Mouse (Mus musculus) ovary, postnatal 36 days (tissue): ENCODE data around the gene Hrct1.

Experiments
- DNase-seq: peaks from one replicate; pipeline ENCODE4 v3.0.0; 2022; ENCODE audit warnings: low spot score, mixed read lengths

The Hrct1 gene

DNA sequence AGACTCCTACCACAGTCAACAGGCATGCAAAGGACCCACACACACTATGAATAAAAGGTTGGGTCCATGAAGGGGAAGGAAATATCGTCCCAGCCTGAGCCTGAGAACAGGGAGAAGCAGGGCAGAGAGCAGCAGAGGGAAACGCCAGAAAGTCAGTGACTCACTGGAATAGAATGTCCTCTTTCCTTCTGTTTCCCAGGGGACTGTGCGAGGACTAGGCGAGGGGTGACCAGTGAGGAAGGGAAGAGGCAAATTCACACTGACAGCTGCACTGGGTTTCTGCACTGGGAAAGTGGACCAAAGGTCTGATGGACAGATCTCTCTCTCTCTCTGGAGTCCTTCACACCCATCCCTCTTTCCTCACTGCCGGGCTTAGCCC, 1.6 kb downstream of the Hrct1 start:
- no peak for DNase-seq

DNA sequence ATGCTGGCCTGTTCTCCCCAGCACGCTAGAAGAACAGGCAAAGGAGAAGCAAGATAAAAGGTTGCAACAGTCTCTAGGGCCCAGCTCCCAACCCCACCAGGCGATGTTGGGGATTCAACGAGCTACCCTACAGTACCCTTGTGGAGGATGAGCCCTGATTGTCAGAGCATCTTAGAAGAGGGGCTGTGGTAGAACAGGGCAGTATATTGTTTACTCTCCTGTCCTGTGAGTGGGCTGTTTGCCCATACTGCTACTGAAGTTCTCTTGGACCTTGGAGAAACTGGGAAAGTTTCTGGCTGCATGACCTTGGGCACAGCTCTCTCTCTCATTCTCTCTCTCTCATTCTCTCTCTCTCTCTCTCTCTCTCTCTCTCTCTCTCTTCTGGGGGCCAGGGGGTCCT, 2.1 kb downstream of the Hrct1 start:
- no peak for DNase-seq

DNA sequence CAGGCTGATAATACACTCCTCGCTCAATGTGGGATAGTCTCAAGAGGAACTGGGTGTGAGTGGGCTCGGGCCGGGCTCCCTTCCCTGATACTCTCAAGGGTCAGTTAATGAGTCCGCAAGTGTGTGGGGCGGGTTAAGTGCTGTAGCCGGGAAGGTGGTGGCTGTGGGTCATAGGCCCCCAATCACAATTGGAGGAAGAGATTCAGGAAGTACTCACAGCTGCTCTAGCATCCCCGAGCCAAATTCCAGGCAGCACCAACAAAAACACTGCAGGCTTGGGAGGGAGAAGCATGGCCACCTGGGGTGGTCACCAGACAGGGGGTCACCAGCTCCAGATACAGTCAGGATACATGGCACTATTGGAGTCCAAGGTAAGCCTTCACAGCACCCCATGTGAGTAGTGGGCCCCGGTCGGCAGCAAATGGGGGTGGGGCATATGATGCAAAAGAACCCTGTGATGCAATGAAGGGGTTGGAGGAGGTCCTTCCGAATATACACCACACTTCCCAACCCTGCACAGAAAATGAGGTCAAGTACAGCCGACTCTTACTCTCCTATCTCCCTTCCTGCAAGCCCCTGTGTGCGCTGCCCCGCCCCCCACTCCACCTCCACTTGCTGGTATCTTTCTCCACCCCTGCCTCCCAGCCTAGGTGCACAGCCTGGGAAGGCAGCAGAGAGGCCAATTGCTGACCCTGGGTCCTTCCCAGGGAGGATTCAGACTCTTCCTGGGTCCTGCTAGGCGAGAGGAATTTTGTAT, 3.0 kb downstream of the Hrct1 start, which contains the start of gene Spaar:
TSS of gene Spaar (plus strand) at position 241 of the 757 bp plus-strand sequence.
- no peak for DNase-seq

DNA sequence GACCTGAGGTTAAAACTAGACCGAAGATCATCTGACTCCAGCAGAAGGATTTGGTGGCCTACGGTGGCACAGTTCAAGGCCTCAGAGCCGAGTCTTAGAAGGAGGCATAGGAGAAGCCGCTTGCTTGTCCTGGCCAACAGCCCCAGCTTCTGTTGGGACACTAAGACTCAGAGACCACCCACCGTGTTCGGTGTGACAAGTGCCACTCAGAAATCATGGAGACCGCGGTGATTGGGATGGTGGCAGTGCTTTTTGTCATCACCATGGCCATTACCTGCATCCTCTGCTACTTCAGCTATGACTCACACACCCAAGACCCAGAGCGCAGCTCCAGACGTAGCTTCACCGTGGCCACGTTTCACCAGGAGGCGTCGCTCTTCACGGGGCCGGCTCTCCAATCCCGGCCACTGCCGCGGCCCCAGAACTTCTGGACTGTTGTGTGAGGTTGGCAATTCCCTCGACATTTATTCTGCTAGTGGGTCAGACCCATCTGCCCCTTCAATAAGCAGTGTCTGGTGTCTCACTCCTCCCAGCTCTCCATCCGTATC, 3.8 kb downstream of the Hrct1 start:
- no peak for DNase-seq

DNA sequence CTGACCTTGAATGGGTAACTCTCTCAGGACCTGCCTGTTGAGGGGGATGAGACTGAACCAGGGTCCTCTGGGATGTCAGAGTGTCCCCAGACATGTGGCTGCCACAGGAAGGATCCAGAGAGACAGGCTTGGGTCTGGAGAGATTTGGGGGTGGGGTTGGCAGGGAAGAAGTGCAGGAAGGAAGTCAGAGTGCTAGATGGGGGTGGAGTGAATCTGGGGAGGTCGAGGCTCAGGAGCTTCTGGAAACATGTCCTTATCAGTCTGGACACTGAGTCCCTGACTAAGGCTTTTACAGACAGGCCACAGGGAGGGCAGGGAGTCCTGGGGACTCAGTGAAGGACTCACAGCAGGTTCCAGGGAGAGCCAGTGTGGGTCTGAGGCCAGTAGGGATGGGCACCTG, 5.2 kb downstream of the Hrct1 start:
- no peak for DNase-seq

DNA sequence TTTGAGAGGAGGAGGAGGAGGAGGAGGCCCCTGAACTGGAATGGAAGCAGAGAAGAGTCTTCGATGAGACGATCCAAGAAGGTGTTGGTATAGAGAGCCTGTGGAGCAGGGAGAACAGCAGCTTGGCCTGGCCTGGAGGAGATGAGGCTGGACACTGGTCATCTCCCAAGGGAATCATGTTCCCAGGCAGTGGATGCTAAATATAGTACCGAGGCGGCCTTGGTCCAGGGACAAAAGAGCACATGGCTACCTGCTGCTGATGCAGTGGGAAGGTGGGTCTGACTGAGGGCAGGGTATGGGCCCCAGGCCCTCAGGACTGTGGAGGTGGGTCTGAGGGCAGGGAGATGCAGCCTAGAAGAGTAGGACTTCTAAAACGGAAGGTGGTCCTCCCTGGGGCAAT, 6.2 kb downstream of the Hrct1 start:
- DNase-seq = no peak

DNA sequence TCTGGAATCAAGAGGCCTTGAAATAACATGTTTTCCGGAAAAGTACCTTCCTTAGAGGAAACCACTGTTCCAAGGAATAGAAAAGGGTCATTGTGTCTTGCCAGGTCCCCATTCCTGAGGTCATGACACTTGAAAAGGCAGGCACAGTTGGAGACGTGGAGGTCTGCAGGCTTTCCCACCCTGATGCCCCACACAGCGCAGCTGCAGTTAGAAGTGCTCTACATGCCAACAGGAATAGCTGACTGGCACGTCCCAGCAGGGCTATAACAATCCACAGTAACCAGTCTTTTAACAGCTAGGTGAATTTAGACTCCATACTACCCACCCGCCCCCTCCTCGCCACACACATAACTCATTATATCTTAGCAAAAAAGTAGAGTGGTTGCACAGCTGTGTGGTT, 10.2 kb downstream of the Hrct1 start:
- no peak for DNase-seq

DNA sequence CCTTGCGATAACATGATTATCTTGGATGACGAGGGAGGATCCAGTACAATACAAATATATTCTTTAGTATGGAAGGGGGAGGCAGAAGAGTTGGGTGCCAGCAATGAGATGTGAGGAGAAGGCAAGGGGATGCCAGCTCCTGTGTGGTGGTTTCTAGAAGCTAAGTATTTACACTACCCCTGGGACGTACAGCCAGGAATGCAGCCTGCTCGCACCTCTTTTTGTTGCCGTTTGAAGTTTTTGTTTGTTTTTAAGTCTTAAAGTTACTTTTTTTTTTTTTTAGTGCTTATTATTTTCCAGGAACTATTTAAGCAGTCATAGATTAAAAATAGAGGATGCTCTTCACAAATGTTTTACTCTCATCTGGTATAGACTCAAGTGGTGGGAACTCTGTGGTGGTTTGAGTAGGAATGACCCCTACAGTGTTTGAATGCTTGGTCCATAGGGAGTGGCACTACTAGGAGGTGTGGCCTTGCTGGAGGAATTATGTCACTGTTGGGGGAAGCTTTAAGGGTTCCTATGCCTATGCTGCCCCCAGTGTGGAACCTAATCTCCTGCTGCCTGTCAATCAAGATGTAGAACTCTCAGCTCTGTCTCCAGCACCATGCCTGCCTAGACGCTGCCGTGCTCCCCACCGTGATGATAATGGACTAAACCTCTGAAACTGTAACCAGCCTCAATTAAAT, 12.1 kb downstream of the Hrct1 start:
- DNase-seq = no peak

DNA sequence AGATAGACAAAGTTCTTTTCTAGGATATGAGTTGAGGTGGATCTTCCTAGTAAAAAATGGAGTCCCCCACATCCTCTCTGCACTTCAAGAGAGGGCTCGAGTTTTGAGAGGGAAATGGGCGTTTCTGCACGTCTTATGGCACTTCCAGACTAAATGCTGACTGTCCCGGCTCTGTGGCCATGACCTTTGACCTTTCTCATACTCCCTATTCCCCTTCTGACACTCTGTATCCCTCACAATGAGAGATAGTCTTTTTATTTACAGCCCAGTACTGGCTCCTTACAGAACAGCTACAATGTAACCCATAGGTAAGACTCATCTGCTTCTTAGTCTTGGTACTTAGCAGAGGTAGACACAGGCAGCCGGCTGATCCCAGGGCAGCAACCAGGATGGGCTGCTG, 14.5 kb downstream of the Hrct1 start:
- DNase-seq = no peak

DNA sequence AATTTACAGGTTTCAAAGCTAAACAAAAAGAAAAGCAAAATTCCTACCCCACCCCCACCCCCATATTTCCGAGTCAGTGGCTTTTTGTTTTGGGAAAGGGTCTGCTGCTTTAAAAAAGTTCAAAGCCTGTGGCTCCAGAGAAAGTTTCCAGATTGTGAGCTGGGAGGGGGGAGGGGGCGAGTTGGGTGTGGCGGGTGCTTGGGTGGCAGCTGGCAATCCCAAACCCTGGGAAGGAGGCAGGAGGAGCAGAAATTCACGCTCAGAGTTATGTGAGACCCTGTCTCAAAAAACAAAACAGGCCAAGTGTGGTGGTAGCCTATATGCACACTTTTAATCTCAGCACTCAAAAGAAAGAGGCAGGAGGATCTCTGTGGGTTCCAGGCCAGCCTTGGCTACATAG, 15.6 kb downstream of the Hrct1 start:
- DNase-seq = no peak

DNA sequence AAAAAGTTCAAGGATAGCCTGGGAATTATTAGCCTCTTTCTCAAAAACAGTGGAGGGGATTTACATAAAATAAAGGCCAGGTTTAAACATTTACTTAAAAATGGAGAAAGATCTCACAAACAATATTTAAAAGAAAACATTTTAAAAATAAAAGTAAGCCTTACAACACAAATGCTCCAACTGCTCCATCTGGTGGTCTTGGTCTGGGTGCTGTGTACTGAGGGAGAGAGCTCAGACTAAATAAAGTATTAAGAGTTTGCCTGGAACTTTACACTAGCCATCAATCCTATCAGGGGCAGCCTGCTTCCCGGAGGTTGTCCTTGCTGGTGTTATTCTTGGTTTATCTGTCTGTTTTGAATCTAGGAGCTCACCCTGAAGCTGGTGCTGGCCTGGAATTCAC, 16.1 kb downstream of the Hrct1 start:
- DNase-seq = no peak

DNA sequence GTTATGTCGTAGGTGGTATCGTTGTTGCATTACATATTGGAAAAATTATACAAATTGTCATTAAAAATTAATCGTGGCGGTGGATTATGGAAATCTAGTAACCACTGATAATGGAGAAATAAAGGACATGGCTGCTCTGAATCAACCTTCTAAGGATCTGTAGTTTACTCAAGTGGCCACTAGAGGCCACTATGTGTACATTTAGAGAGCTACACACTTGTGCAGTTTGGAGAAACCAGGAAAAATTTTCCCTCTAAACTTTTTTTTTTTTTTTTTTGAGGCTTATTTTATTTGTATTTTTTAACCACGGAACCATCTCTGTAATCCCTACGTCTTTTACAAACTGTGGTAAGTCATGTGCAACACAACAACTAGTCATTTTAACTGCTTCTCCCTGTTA, 18.2 kb downstream of the Hrct1 start:
- DNase-seq = no peak

DNA sequence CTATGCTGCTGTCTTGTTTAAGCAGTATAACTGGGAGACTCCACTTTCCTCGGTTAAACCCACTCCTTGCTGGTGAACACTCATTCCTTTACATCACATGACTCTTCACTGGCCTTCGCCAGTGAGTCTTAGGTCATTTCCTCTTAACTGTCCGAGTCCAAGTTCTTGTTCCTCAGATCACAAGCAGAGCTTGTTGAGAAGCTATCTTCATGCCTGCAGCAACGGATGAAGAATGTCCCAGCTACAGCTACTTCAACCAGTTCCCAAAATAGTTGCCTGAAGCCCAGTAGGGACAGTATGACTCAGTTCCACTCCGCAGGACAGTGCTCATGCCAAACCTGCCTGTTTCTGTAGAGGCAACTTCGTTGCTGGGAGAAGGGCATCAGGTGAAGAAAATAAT, 30.2 kb downstream of the Hrct1 start:
- DNase-seq = no peak

DNA sequence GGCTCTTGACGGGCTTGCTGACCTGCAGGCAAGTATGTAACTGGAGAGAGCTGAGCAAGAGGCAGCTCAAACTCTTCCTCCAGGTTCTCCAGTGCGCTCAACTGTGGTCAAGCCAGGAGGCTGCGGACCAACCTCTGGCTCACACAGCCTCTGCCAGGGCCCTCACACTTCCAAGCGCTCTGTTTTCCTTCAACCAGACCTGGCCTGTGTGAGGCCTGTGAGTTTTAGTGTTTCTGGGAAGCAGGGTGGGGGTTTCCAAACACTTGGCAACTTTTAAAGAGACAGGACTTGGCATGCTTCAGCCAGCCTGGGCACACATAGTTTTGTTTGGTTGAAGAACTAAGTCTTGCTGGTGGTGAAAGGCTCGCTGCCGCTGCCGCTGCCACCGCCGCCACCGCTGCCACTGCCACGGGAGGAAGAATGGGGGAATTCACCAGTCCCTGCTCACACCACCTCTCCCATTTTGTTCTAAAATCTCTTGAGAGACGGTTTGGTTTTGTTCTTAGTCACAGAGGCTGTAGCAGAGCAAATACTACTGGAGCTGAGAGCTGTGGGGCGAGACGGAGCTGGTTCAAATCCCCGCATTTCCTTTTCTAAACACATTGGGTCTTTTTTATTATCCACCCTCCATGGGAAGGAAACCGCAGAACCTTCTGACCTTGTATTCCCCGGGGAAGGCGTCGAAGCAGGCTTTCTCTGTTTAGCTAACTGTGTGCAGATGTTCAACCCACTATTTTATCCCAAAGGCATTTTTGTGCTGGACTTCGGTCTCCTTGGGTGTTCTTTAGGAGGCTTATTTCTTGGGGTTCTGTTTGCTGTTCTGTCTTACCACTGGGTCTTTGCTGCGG, 32.8 kb downstream of the Hrct1 start:
- DNase-seq = no peak

DNA sequence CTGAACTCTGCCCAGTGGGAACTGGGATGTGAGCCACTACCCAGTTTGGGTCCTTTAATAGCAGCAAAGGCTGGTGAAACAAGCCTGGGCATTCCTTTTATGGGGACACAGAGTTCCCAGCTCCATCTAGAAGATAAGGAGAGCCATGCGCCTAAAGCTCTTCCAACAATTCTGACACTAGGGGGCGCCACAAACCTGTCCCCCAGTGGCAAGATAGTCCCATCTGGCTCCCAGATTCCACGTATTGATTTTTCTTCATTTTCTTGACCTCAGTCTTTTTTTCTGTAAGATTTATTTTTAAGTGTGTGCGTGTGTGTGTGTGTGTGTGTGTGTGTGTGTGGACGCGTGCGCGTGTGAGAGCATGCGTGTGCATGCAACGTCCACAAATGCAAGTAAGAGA, 33.5 kb downstream of the Hrct1 start:
- peak; percentile 37 for DNase-seq

DNA sequence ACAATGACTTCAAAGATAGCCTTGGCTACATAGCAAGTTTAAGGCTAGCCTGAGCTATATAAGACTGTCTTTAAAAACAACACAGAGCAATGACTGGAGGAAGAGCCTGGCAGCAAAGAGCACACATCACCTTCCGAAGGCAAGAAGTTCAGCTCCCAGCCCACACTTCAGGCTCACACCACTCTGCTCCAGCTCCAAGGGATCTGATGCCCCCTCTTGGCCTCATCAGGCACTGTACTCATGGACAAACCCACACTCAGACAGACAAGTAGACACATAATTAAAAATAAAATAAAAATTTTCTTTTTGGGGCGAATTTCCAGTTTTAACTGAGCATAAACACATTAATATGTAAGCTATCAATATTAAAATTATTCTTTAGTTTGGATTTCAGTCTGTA, 34.3 kb downstream of the Hrct1 start:
- no peak for DNase-seq

DNA sequence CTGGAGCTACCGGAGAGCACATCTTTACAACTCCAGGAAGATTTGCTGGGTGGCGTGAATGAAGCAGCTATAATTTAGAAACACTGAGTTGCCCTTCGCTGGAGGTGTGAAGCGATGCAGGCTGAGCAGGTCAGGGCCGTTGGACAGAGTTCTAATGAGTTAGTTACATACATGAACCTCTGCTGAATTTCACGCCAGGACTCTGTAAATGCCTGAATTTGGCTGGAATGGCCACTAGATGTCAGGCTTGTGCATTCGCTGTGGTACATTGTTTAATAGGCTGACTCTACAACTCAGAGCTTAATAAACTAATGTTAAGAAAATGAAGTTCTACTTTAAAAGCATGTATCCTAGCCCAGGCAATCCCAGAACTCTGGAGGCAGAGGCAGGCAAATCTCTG, 36.4 kb downstream of the Hrct1 start:
- DNase-seq = peak; percentile 41

DNA sequence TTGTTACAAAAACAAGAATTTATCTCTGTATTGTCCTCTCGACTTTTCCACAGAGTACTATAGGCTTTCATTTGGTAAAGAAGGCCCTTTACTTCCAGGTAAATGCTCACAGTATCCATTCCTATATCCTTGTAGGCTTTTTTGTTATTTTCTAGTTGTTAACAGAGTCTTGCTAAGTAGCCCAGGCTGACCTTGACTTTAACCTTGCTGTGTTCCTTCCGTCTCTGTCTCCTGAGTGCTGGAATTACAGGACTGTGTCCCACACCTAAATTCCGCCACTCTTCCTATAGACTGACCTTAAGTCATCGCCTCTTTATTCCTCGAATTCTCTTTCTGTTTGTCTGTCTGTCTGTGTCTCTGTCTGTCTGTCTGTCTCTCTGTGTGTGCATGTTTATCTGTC, 41.4 kb downstream of the Hrct1 start:
- DNase-seq = no peak

DNA sequence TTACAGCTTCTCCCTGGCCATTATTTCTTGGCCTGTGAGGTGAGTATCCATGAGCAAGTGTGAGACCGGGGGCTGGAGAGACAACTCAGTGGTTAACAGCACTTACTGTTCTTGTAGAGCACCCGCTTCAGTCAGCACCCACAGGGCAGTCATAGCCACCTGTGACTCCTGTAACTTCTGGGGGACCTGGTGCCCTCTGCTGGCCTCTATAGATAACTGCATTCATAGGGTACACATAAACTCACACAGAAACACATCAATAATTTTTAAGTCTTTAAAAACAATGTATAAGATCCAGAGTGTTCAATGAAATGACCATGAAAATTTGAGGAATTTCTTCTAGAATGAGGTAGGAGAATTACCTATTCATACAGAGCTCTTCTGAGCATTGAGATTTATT, 42.4 kb downstream of the Hrct1 start:
- DNase-seq = no peak

DNA sequence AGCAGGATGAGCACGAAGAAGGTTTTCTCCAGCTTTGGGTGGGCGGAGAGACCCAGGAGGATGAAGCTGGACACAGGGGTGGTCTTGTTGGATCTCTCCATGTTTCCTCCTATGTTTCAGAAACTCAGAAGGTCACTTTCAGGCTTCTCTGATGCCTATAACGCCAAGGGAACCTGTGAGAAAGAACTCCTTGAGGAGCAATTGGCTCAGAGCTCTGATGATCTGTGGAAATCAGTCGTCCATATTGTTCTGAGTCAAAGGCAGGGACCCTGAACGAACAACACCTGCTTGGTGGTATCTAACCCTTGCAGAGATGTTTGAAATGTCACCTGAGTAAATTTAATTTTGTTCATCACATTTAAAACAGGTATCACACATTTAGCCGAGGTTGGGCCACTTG, 43.9 kb downstream of the Hrct1 start, which contains the start of gene Olfr159:
TSS of gene Olfr159 (minus strand) at position 101 of the 400 bp plus-strand sequence.
- no peak for DNase-seq

DNA sequence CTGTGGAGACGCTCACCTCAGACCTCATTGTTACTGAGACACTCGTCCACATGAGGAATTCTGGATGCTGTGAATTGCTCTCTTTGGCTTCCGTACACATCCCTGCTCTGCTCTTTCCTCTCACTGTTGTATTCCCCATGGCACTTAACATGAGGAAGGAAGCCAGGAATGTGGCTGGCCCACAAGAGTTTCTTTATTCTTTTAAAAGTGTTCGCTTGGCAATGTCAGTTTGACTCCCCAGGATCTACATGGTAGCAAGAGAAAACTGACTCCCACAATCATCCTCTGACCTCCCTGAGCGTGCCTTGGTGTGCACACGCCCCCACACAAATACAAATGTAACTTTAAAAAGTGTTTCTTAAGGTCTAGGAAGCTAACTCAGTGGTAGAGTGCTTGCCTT, 44.6 kb downstream of the Hrct1 start:
- no peak for DNase-seq

DNA sequence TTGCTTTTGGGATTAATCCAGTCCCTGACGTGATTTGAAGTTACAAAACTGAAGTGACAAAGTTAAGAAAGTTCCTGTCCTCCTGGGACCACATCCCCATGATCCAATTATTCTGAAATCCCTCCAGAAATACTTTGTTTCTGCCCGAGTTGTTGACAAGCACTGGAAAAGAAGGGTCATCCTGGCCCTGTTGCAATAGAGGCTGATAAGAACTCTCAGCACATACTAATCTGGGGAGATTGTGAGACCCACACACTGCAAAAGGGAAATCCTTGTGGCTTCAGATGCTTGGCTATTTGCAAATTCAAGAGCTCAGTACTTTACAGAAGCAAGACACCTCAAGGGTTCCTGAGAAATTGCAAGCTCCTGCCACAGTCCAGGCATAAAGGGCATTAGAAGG, 45.3 kb downstream of the Hrct1 start:
- DNase-seq = no peak
